ENCODE assay signal across 10 mouse cellular contexts in genomic region chr3:21991681-21992152, GRCm38 (mm10).
A peak's percentile ranks its signal among the peaks of the same experiment; 100 is the strongest.
DNase-seq lines count a peak whose midpoint lies in the region; ATAC-seq and TF ChIP-seq lines count a peak whose summit lies in the region.
"Had no signal": no experiment of that assay in that cellular context is flagged by ENCODE, and none has a peak within 500 bp of the region (broad histone marks: within the 10 kb centered on the region; RNA-seq: fewer than 3 reads in every experiment).

No protein-coding gene starts in this region.

- H3K9me3 ChIP-seq in liver, postnatal 0 days (ENCODE audit: low read length): no peaks in the 10 kb centered on the region
- H3K9me3 ChIP-seq in forebrain, embryonic 15.5 days: no peaks in the 10 kb centered on the region

- H3K27me3 ChIP-seq in liver, postnatal 0 days (ENCODE audit: insufficient read depth, low read length): no peaks in the 10 kb centered on the region
- no peaks in the 10 kb centered on the region for H3K27me3 ChIP-seq in splenic B cell, adult 2 months (ENCODE audit: control insufficient read depth, insufficient read depth, low read length, poor library complexity, severe bottlenecking)
- no peaks in the 10 kb centered on the region for H3K27me3 ChIP-seq in forebrain, embryonic 15.5 days

- no peak for TF ChIP-seq CTCF in liver, postnatal 0 days (IDR thresholded peaks at IDR 0.05; ENCODE audit: low read depth)

- TF ChIP-seq EP300 in liver, postnatal 0 days (IDR thresholded peaks at IDR 0.05; ENCODE audit: low read depth): no peak

- peak; percentile 39 for ATAC-seq in activated CD4-positive, CD25-positive, alpha-beta regulatory T cell, adult 4 months
- peak; percentile 10; the same call in 1 of the 2 replicates for ATAC-seq in liver, postnatal 0 days
- ATAC-seq in forebrain, embryonic 15.5 days (replicated peaks): no peak

- H3K9ac ChIP-seq in liver, postnatal 0 days (replicated peaks): 0 out of 2 replicates have a peak overlapping the region, but pooled peaks have one; percentile 26
- H3K9ac ChIP-seq in forebrain, embryonic 15.5 days (replicated peaks): no peak overlapping the region
- H3K9ac ChIP-seq: liver, embryonic 14.5 days had no signal

- H3K4me2 ChIP-seq in liver, postnatal 0 days (ENCODE audit: low read depth, low read length): peak overlapping the region; percentile 45
- no peak overlapping the region for H3K4me2 ChIP-seq in forebrain, embryonic 15.5 days (replicated peaks)

- H3K4me1 ChIP-seq in liver, postnatal 0 days (ENCODE audit: insufficient read depth): peaks cover 33% of the 10 kb centered on the region
- no peaks in the 10 kb centered on the region for H3K4me1 ChIP-seq in forebrain, embryonic 15.5 days

- DNase-seq in layer of hippocampus, adult 11-12 months (ENCODE audit: low spot score): peak; percentile 45
- no peak for DNase-seq in layer of hippocampus, adult 8-10 months (ENCODE audit: low spot score in 2 of 2)
- peak; percentile 64 for DNase-seq in liver, postnatal 0 days
- peak; percentile 86 for DNase-seq in splenic B cell, adult 2 months (ENCODE audit: low read depth, low spot score)
- DNase-seq in frontal cortex, postnatal 25 days (ENCODE audit: low spot score in 2 of 2): no peak
- no peak for DNase-seq in urinary bladder, postnatal 14 days (ENCODE audit: low spot score)
- DNase-seq: gastrocnemius, postnatal 14 days had no signal

- no peaks in the 10 kb centered on the region for H3K36me3 ChIP-seq in liver, postnatal 0 days (replicated peaks; ENCODE audit: insufficient read depth, low read length)
- H3K36me3 ChIP-seq in splenic B cell, adult 2 months (ENCODE audit: control insufficient read depth, insufficient read depth, low read length, poor library complexity, severe bottlenecking): no peaks in the 10 kb centered on the region
- no peaks in the 10 kb centered on the region for H3K36me3 ChIP-seq in forebrain, embryonic 15.5 days

- 32% methylated on average over 9 of the region's 9 CpGs for WGBS in liver, postnatal 0 days (ENCODE audit: insufficient replicate concordance)
- WGBS in forebrain, embryonic 15.5 days: 77% methylated on average over 9 of the region's 9 CpGs

- peak overlapping the region; percentile 64 for H3K27ac ChIP-seq in liver, postnatal 0 days (ENCODE audit: low read depth)
- no peak overlapping the region for H3K27ac ChIP-seq in forebrain, embryonic 15.5 days (replicated peaks)
- H3K27ac ChIP-seq: liver, embryonic 14.5 days had no signal

- no peak overlapping the region for H3K4me3 ChIP-seq in liver, postnatal 0 days (ENCODE audit: low read depth, low read length)
- no peak overlapping the region for H3K4me3 ChIP-seq in forebrain, embryonic 15.5 days

Comparison
In these comparisons a context has a peak if more than half of its experiments do, and no peak if none do; other contexts are left out.
1. DNase-seq: peak in layer of hippocampus, adult 11-12 months (single experiment), liver, postnatal 0 days (single experiment) and splenic B cell, adult 2 months (single experiment); none in layer of hippocampus, adult 8-10 months (0 of 2), frontal cortex, postnatal 25 days (0 of 2) and urinary bladder, postnatal 14 days (single experiment).